Mouse (Mus musculus) ES-E14 (cell line): ENCODE measurements at regions not wholly inside any gene's neighbourhood (a gene's known extent, or its start where the extent isn't known, plus 50 kb on each side); places are given as distances from the start of the nearest gene placed in this dataset.

Experiments
- CHD2 ChIP-seq: IDR thresholded peaks from 2 replicates; pipeline ENCODE4 v1.6.1; 2014; ENCODE audit warnings: mild to moderate bottlenecking, low read depth, low read length, inconsistent platforms
- HCFC1 ChIP-seq: IDR thresholded peaks from 2 replicates; pipeline ENCODE4 v1.6.1; 2012; ENCODE audit warnings: low read length, inconsistent platforms, borderline replicate concordance; ENCODE audit not compliant: insufficient read depth
- MAFK ChIP-seq: IDR thresholded peaks from 2 replicates; pipeline ENCODE4 v1.6.1; 2014; ENCODE audit warnings: mild to moderate bottlenecking, low read depth, low read length, inconsistent platforms; ENCODE audit not compliant: insufficient read depth
- ZC3H11A ChIP-seq: IDR thresholded peaks from 2 replicates; pipeline ENCODE4 v1.6.1; 2012; ENCODE audit warnings: low read depth, mild to moderate bottlenecking, inconsistent platforms, low read length, borderline replicate concordance
- ZNF384 ChIP-seq: IDR thresholded peaks from 2 replicates; pipeline ENCODE4 v1.6.1; 2012; ENCODE audit warnings: low read depth, low read length, inconsistent platforms

GRCm38 (mm10) chr5:64435491-64435890 lies 279.4 kb downstream of the Tbc1d1 start:
- TF ChIP-seq CHD2 (no peak), MAFK (no peak), ZNF384 (no peak), HCFC1 (no peak), ZC3H11A (no peak)
